Mouse (Mus musculus) midbrain, embryonic 10.5 days (tissue): Measurements from ENCODE around the gene Tmem121. TPM values are rescaled to one million over a fixed set of nuclear protein-coding genes. Genes with fewer than 3 reads are reported as not detected.
"Not testable (repeated sequence)": the region's sequence is repeated elsewhere in the genome, so short reads cannot be mapped to it uniquely, and the experiment has no call there.

Experiments
- DNase-seq: peaks from one replicate; pipeline ENCODE4 v3.0.0-alpha.2; 2017; ENCODE audit warnings: low spot score
- H3K27ac ChIP-seq: fragments of 300-500 bp; sonication (generic); replicated peaks from 2 replicates; pipeline ENCODE4 v1.5.1; 2016; ENCODE audit warnings: mild to moderate bottlenecking
- H3K27me3 ChIP-seq: fragments of 300-500 bp; sonication (generic); 2 replicates; pipeline ENCODE4 v1.6.1; 2016; ENCODE audit warnings: low read depth, mild to moderate bottlenecking; ENCODE audit not compliant: poor library complexity, severe bottlenecking
- H3K36me3 ChIP-seq: fragments of 300-500 bp; sonication (generic); 2 replicates; pipeline ENCODE4 v1.6.1; 2016; ENCODE audit warnings: mild to moderate bottlenecking, moderate library complexity
- H3K4me1 ChIP-seq: fragments of 300-500 bp; sonication (generic); 2 replicates; pipeline ENCODE4 v1.6.1; 2016
- H3K4me3 ChIP-seq: fragments of 300-500 bp; sonication (generic); 2 replicates; pipeline ENCODE4 v1.5.1; 2016; ENCODE audit warnings: mild to moderate bottlenecking, moderate library complexity
- H3K9me3 ChIP-seq: fragments of 300-500 bp; sonication (generic); replicated peaks from 2 replicates; pipeline ENCODE4 v1.6.1; 2016; ENCODE audit warnings: mild to moderate bottlenecking
- WGBS: fragments of 180-500 bp; shearing (Covaris S2); methylation state at CpG from one replicate; pipeline ENCODE4 v1.1.7; 2016; 5-methylcytosine and 5-hydroxymethylcytosine counted together
- polyA plus RNA-seq: library from polyadenylated mRNA; unstranded; fragments of >200 nt; fragmentation: Nextera tagmentation; extraction: Ambion mirVana; gene quantifications from 2 replicates; pipeline ENCODE4 v1.2.1, GENCODE M21; 2016

The Tmem121 gene
- polyA plus RNA-seq, 1 experiment from 2014 or later: 19.0 TPM

GRCm38 (mm10) chr12:113220447-113220846 lies 34.7 kb downstream of the Tmem121 start:
- Histone ChIP-seq H3K4me3 (no peak overlapping the region), H3K4me1 (no peaks in the 10 kb centered on the region), H3K27me3 (no peaks in the 10 kb centered on the region), H3K36me3 (no peaks in the 10 kb centered on the region), H3K27ac (no peak overlapping the region), H3K9me3 (peaks cover 6% of the 10 kb centered on the region; the same call in 1 of the 2 replicates)
- DNase-seq: peak; percentile 45
- 51% methylated on average over 4 of the region's 4 CpGs for WGBS

DNA sequence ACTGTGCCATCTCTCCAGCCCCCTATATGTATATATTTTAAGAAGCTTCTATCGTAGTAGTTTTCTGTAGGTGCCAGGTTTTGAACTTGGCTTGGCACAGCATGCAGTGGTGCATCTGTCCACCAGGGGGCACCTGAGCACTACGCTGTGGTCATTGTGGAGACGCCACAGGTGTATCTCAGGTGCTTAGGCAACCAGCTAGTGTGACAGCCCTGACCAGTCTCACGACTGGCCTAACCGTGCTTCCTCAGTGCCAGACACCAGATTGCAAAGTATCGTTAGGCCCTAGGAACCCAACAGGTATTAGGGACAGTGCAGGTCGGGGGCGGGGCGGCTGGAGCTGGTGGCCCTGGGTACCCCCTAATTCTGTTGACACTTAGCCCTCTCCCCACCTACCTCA lies 35.6 kb downstream of the Tmem121 start:
- DNase-seq: no peak
- Histone ChIP-seq H3K36me3 (no peaks in the 10 kb centered on the region), H3K27ac (no peak overlapping the region), H3K9me3 (peaks cover 11% of the 10 kb centered on the region; the same call in 1 of the 2 replicates), H3K27me3 (no peaks in the 10 kb centered on the region), H3K4me3 (no peak overlapping the region), H3K4me1 (no peaks in the 10 kb centered on the region)
- 82% methylated on average over 9 of the region's 9 CpGs for WGBS

GRCm38 (mm10) chr12:113222121-113222636 lies 36.4 kb downstream of the Tmem121 start:
- no peak overlapping the region for H3K4me3 ChIP-seq
- 19% methylated on average over 8 of the region's 8 CpGs for WGBS
- H3K27ac ChIP-seq: no peak overlapping the region
- H3K27me3 ChIP-seq: no peaks in the 10 kb centered on the region
- DNase-seq: peak; percentile 84
- no peaks in the 10 kb centered on the region for H3K4me1 ChIP-seq
- H3K9me3 ChIP-seq: peaks cover 11% of the 10 kb centered on the region; the same call in 1 of the 2 replicates
- no peaks in the 10 kb centered on the region for H3K36me3 ChIP-seq

- Histone ChIP-seq H3K27me3 (no peaks in the 10 kb centered on the region), H3K9me3 (peaks cover 11% of the 10 kb centered on the region; the same call in 1 of the 2 replicates), H3K27ac (no peak overlapping the region), H3K4me3 (no peak overlapping the region), H3K36me3 (no peaks in the 10 kb centered on the region), H3K4me1 (no peaks in the 10 kb centered on the region)
- WGBS: 32% methylated on average over 6 of the region's 6 CpGs
- DNase-seq: peak; percentile 41
Measured at GRCm38 (mm10) chr12:113222748-113223147, 37.0 kb downstream of the Tmem121 start.

DNA sequence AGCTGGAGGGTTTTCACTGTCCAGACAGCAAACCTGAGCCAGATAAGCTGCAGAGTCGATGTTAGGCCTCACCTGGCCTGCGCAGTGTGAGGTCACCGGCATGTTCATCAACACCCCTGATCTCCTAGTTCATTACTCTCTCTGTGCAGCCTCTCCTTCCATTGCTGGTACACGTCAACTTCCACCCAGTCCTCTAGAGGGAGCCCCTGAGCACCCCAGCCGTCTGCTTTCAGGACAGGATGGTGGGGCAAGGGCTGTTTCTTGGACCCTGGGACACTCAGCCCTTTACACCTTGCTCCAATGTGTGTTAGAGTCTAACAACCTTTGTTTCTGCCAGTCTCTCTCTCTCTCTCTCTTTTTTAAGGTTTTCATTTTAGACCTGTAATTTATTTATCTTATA lies 38.5 kb downstream of the Tmem121 start:
- 83% methylated on average over 5 of the region's 5 CpGs for WGBS
- DNase-seq: no peak

DNA sequence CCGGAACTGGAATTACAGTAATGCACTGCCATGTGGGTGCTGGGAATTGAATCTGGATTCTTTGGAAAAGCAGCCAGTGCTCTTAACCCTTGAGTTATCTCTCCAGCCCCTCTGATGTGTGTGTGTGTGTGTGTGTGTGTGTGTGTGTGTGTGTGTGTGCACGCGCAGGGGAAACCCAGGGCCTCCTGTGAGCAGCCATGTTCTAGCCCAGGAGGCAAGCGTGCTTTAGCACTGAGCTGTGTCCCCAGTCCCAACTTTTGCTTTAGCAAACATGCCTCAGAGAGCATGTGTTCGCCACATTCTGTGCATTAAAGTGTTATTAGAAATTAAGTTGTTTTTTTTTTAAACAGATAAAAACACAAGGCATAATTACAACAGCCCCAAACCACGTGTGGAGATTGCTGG lies 39.0 kb downstream of the Tmem121 start:
- Histone ChIP-seq H3K36me3 (no peaks in the 10 kb centered on the region), H3K9me3 (peaks cover 11% of the 10 kb centered on the region; the same call in 1 of the 2 replicates), H3K27ac (no peak overlapping the region), H3K4me1 (no peaks in the 10 kb centered on the region), H3K4me3 (no peak overlapping the region), H3K27me3 (no peaks in the 10 kb centered on the region)
- no peak for DNase-seq
- 86% methylated on average over 6 of the region's 6 CpGs for whole genome bisulfite sequencing

More for the DNA sequence above, 38.5 kb downstream of the Tmem121 start:
- Histone ChIP-seq H3K27me3 (no peaks in the 10 kb centered on the region), H3K27ac (no peak overlapping the region), H3K4me3 (no peak overlapping the region), H3K4me1 (no peaks in the 10 kb centered on the region), H3K9me3 (peaks cover 11% of the 10 kb centered on the region; the same call in 1 of the 2 replicates), H3K36me3 (no peaks in the 10 kb centered on the region)

DNA sequence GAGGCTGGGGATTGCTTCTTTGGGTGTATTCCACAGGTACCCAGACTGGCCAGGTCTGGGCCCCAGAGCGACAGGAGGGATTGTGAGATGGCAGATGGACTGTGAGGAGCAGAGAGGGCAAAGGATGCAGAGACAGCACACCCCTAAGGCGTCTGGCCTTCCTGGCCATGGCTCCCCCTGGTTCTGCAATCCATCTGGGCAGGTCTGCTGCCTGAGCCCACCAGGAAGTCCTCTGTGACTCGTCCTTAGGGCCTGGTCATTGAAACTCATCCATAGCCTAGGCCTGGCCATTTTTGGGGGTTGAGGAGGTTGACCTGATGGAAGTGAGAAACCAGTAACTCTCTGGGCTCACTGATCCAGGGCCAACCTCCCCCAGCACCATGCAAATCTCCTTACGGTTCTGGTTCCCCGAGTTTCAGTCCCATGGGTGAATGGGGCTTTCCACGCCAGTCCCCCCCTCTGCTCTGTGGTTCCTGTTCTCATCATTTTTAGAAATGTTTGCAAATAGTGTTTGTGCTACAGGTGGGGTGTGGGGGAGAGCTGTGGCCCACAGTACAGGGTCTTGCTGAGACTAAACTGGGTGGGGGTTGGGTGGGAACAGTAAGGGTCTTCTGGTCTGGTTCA lies 42.4 kb downstream of the Tmem121 start:
- no peaks in the 10 kb centered on the region for H3K36me3 ChIP-seq
- no peak overlapping the region for H3K27ac ChIP-seq
- no peak for DNase-seq
- no peaks in the 10 kb centered on the region for H3K4me1 ChIP-seq
- peaks cover 11% of the 10 kb centered on the region; the same call in 1 of the 2 replicates for H3K9me3 ChIP-seq
- H3K4me3 ChIP-seq: no peak overlapping the region
- 80% methylated on average over 6 of the region's 6 CpGs for WGBS
- no peaks in the 10 kb centered on the region for H3K27me3 ChIP-seq

DNA sequence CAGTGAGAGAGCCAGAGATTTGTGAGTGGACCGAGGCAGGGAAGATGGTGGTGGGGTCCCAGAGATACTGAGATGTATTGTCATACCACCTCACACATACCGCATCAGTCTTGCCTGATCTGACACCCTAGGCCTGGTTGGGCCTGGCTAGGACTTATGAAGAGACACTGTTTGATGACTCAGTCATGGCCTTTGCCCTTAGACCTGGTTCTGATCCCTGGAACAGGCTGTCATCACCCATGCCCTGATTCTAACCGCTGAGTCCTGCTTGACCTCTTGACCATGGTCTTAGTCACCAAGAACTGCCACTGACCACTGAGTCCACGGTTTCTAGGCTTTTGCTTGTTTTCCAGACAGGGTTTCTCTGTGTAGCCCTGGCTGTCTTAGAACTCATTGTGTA lies 45.0 kb downstream of the Tmem121 start:
- no peak for DNase-seq
- Histone ChIP-seq H3K36me3 (no peaks in the 10 kb centered on the region), H3K4me3 (no peak overlapping the region), H3K27me3 (no peaks in the 10 kb centered on the region), H3K4me1 (no peaks in the 10 kb centered on the region), H3K9me3 (peaks cover 3% of the 10 kb centered on the region; the same call in 1 of the 2 replicates), H3K27ac (no peak overlapping the region)
- WGBS: 92% methylated on average over 4 of the region's 4 CpGs

DNA sequence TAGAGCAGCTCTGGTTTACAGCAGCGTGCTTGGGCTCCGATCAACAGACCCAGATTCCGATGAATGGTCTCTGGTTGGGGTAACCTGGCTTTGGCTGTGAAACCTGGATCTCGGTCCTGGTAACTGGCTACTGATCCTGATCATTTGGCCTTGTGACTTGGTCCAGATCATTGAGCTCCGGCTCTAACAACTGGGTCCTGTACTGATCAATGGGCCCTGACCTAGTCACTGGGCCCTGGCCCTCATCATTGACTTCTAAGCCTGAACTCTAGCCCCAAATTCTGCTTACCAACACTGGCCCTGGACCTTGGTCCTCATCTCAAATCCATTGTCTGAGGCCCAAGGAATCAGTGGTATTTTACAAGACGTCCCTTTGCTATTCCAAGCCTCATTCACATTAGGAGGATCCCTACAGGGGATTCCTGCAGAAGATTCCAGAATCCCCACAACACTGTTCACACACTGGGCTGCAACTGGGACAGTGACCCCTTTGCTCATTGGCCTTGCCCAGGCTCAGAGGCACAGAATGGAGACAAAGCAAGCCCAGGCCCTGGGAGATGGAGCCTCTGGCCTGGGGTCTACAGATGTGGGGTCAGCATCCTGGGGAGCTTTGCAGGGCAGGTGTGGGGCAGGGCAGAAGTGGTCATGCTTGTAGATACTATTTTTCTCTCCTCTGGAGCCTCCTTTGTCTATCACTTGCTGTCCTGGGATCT lies 46.0 kb downstream of the Tmem121 start:
- not testable (repeated sequence) for DNase-seq, H3K27me3 ChIP-seq, H3K4me3 ChIP-seq, H3K4me1 ChIP-seq, H3K36me3 ChIP-seq, H3K27ac ChIP-seq, H3K9me3 ChIP-seq
- 88% methylated on average over 6 of the region's 6 CpGs for WGBS

DNA sequence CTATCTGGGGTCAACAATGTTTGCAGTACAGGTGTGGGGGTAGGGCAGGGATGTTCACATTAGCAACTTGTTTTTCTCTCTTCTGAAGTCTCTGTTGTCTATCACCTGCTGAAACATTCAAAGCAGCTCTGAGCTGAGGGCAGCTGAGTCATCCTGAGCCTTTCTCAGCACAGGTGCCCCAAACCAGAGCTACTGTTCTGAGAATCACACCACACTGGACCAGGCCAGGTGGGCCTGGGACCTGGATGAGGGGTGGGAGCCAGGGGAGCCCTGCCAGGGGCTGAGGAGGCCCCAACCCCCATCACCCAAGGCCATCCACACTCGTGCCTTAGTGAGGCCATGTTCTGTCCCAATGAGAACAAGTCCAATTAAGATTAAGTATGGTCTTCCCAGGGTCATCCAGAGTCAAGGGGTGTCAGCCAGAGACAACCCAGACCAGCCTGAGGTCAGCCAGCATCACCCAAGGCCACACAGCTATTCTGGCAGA lies 46.6 kb downstream of the Tmem121 start:
- H3K27me3 ChIP-seq, H3K36me3 ChIP-seq, DNase-seq, H3K9me3 ChIP-seq, H3K27ac ChIP-seq, H3K4me3 ChIP-seq, H3K4me1 ChIP-seq: not testable (repeated sequence)
- WGBS: 31% methylated on average over 1 of the region's 1 CpGs

Other genes starting within 250 kb of the Tmem121 start
- 66.4 and 76.4 TPM in 2 replicates for gene Nudt14, start 243.8 kb upstream of the Tmem121 start, polyA plus RNA-seq
- 20.5 and 22.7 TPM in 2 replicates for gene Btbd6, start 209.4 kb upstream of the Tmem121 start, polyA plus RNA-seq
- 51.6 and 58.2 TPM in 2 replicates for gene Brf1, start 185.2 kb upstream of the Tmem121 start, polyA plus RNA-seq
- 17.7 and 22.0 TPM in 2 replicates for gene Pacs2, start 171.4 kb upstream of the Tmem121 start, polyA plus RNA-seq
- gene Tex22, start 111.4 kb upstream of the Tmem121 start, polyA plus RNA-seq: not detected in 2 replicates
- 18.3 and 20.5 TPM in 2 replicates for gene Mta1, start 87.7 kb upstream of the Tmem121 start, polyA plus RNA-seq
- gene Crip2, start 45.7 kb upstream of the Tmem121 start, polyA plus RNA-seq: 278 and 293 TPM in 2 replicates
- gene Crip1, start 39.6 kb upstream of the Tmem121 start, polyA plus RNA-seq: 80.0 and 96.6 TPM in 2 replicates
- 58.0 and 61.3 TPM in 2 replicates for gene Tedc1, start 29.5 kb upstream of the Tmem121 start, polyA plus RNA-seq